Mouse (Mus musculus): ENCODE data around the gene a. TPM values are rescaled to one million over a fixed set of nuclear protein-coding genes. Genes with fewer than 3 reads are reported as not detected.
A peak's percentile ranks its signal among the peaks of the same experiment; 100 is the strongest.

The a gene
- polyA plus RNA-seq, 1 experiment from 2014 or later, result not detected

DNA sequence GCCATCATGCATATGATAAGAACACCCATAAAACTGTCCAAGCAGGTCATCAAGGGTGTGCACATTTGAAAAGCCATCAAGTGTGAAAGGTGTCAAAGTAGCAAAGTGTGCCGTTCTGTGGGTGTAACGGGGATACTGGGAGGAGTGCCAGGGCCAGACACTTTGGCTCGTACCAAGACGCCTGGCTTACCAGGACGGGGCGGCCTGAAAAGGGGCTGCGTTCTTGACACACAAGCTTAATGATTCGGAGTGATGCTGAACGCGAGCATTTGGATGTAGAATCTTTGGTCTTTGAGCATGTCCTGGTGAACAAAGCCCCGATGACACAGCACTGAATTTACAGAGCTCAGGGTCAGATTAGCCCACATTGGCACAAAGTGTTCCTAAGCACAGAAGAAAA lies 4.4 kb upstream of the a start:
- no peak overlapping the region for H3K27ac ChIP-seq
- no peaks in the 10 kb centered on the region for H3K27me3 ChIP-seq
- H3K4me3 ChIP-seq, result no peak overlapping the region
- H3K4me1 ChIP-seq, result peaks cover 5% of the 10 kb centered on the region; the same call in 1 of the 2 replicates
- no peak for ATAC-seq (ENCODE audit: borderline replicate concordance, extremely low read depth, low FRiP score, low TSS enrichment)
- H3K36me3 ChIP-seq, result no peaks in the 10 kb centered on the region
- H3K9me3 ChIP-seq, result no peaks in the 10 kb centered on the region
- H3K9ac ChIP-seq, result no peak overlapping the region
- no peak overlapping the region for H3K4me2 ChIP-seq
- WGBS, result 63% methylated on average over 11 of the region's 11 CpGs

DNA sequence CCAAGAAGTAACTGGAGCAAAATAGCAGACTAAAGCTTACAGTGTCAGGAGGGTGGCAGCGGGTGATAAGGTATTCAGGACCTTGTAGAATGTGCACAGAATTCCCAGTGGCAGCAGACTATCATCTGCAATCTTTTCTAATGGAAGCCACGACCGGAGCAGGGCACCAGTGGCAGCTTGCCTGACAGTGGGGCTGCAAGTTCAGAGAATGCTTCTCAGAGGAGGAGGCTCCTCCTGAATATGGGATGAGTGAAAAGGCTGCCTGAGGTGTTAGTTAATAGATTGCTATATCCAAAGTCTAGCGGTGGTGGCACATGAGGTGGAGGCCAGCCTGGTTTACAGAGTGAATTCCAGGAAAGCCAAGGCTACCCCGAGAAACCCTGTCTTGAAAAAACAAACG lies 1.8 kb upstream of the a start:
- H3K4me1 ChIP-seq, result peaks cover 24% of the 10 kb centered on the region
- ATAC-seq (ENCODE audit: borderline replicate concordance, extremely low read depth, low FRiP score, low TSS enrichment), result no peak
- H3K36me3 ChIP-seq, result no peaks in the 10 kb centered on the region
- no peak overlapping the region for H3K27ac ChIP-seq
- no peak overlapping the region for H3K4me2 ChIP-seq
- H3K4me3 ChIP-seq, result no peak overlapping the region
- WGBS, result 47% methylated on average over 6 of the region's 6 CpGs
- H3K9ac ChIP-seq, result no peak overlapping the region
- H3K9me3 ChIP-seq, result no peaks in the 10 kb centered on the region
- H3K27me3 ChIP-seq, result no peaks in the 10 kb centered on the region

DNA sequence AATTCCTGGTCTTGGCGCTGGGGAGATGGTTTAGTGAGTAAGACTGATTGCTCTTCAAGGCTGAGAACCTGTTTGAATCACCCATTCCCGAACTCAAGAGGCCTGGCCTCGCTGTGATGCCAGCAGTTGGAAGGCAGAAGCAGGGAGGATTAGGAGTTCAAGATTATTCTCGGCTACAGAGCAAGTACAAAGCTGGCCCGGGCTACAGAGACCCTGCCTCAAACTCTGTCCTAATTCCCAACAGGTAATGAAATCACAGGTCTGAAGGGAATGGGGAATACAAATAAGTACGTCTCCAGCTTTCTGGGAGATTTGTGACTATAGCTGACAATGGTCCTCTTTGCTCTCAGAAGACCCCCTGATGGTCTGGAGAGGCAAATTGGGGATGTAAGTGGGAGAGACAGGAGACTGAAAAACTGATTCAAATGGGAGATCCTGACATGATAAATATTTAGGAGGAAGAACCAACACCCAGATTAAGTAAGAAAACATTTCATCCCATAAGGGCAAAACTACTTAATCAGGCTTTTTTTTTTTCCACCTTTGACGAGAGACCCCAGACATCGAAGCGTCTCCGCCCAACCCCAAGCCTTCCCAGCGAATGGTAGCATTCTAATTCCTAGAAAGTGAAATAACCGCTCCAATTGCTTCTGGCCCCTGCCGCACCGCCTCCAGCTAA lies 1.1 kb upstream of the a start:
- H3K9me3 ChIP-seq, result no peaks in the 10 kb centered on the region
- no peak for ATAC-seq (ENCODE audit: borderline replicate concordance, extremely low read depth, low FRiP score, low TSS enrichment)
- peak overlapping the region; percentile 17; the same call in 1 of the 2 replicates for H3K9ac ChIP-seq
- no peaks in the 10 kb centered on the region for H3K27me3 ChIP-seq
- H3K36me3 ChIP-seq, result no peaks in the 10 kb centered on the region
- WGBS, result 4% methylated on average over 14 of the region's 14 CpGs
- peak overlapping the region; percentile 59 for H3K4me2 ChIP-seq
- peak overlapping the region; percentile 36; the same call in 1 of the 2 replicates for H3K27ac ChIP-seq
- peaks cover 24% of the 10 kb centered on the region for H3K4me1 ChIP-seq
- H3K4me3 ChIP-seq, result peak overlapping the region; percentile 41

DNA sequence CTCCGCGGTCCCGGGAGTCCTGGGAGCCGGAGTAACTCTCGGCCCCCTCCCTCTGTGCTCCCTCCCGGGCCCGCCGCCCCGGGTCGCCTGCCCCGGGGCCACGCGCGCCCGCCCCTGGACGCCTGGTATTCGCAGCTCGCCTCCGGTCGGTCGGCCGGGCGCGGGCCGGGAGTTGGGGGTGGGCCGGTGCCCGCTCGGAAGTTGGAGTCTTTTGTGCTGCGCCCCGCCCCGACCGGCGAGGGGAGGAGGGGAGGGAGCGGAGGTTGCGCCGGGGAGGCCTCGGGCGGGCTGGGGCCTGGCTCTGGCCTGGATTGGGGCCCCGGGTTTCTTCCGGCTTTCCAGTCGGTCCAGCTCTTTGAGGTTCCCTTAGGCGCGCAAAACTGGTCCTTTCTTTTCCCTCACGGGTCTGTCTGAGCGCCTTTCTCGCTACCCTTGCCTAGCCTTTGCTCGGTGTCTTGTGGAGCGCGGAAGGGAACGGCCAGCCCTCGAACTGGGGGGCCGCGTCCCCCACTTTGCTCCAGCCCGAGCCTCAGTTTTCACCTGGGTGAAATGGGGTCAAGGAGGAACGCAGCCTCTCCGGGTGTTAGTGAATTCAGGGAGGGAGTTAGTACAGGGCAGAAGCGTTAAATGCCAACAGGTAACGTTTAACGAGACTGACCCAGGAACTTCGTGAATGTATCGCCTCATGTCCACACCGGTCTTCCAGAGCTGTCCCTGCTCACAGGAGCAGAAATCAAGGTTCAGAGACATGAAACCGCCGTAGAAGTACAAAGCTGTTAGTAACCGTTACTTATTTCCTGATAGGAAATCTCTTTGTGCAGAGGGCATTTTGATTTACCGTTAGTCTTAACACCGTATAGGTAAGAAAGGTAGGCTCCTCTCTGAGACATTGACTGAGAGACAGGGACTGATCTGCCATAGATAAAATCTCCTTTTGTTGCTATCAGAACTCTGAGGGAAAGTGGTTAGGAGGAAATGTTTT lies 750 bp downstream of the a start:
- no peaks in the 10 kb centered on the region for H3K27me3 ChIP-seq
- H3K4me2 ChIP-seq, result peak overlapping the region; percentile 67
- peak; percentile 31; the same call in 1 of the 2 replicates for ATAC-seq (ENCODE audit: borderline replicate concordance, extremely low read depth, low FRiP score, low TSS enrichment)
- H3K4me1 ChIP-seq, result peaks cover 37% of the 10 kb centered on the region
- peak overlapping the region; percentile 80 for H3K4me3 ChIP-seq
- peak overlapping the region; percentile 97 for H3K9ac ChIP-seq
- H3K27ac ChIP-seq, result peak overlapping the region; percentile 99
- WGBS, result under 1% methylated on average over 59 of the region's 67 CpGs
- no peaks in the 10 kb centered on the region for H3K9me3 ChIP-seq
- H3K36me3 ChIP-seq, result no peaks in the 10 kb centered on the region

DNA sequence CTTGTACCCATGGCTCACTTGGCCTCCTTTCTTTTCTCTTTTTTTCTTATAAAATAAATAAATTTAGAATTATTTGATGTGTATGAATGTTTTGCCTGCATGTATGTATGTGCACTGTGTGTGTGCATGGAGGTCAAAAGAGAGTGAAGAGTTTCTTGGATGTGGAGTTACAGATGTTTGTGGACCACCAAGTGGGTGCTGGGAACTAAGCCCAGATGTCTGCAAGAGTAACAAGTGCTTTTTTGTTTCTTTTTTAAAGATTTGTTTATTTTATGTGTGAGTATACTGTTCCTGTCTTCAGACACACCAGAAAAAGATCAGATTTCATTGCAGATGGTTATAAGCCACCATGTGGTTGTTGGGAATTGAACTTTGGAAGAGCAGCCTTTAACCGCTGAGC lies 12.2 kb downstream of the a start:
- Histone ChIP-seq H3K4me1 (peaks cover 45% of the 10 kb centered on the region), H3K27me3 (no peaks in the 10 kb centered on the region), H3K4me3 (no peak overlapping the region), H3K27ac (no peak overlapping the region), H3K9ac (no peak overlapping the region), H3K4me2 (no peak overlapping the region), H3K9me3 (no peaks in the 10 kb centered on the region), H3K36me3 (no peaks in the 10 kb centered on the region)
- ATAC-seq (ENCODE audit: borderline replicate concordance, extremely low read depth, low FRiP score, low TSS enrichment), result no peak
- WGBS, result 58% methylated on average over 1 of the region's 1 CpGs

DNA sequence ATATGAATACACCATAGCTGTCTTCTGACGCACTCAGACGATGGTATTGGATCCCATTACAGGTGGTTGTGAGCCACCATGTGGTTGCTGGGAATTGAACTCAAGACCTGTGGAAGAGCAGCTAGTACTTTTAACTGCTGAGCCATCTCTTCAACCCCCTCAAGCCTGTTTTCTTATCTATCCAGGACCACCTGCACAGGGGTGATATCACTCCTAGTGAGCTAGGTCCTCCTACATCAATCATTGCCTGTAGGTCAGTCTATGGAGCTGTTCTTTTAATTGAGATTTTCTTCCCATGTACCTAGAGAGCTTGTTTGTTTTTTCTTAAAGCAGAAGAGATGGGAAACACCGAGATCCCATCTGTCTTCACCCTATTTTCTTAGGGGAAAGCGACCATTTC lies 12.6 kb downstream of the a start:
- peaks cover 50% of the 10 kb centered on the region for H3K4me1 ChIP-seq
- ATAC-seq (ENCODE audit: borderline replicate concordance, extremely low read depth, low FRiP score, low TSS enrichment), result no peak
- WGBS, result 43% methylated on average over 4 of the region's 4 CpGs
- no peak overlapping the region for H3K4me2 ChIP-seq
- no peak overlapping the region for H3K27ac ChIP-seq
- no peak overlapping the region for H3K9ac ChIP-seq
- H3K36me3 ChIP-seq, result no peaks in the 10 kb centered on the region
- no peaks in the 10 kb centered on the region for H3K27me3 ChIP-seq
- no peaks in the 10 kb centered on the region for H3K9me3 ChIP-seq
- no peak overlapping the region for H3K4me3 ChIP-seq

DNA sequence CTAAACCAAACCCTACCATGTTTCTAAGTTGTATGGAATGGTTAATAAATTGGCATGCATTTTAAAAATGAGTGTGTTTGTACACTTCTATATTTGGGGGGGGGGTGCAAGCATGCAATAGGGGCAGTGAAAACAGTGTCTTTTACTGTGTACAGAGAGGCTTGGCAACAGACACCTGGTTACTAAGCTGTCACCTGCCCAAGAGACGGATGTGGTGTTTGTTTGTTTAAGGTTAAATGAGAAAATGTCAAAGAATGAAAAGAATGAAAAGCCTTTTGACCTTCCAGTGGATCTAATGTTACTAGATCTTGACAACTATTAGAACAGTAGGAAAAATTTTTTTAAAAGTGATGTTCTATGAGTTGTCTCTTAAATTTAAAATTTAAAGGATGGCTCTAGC lies 16.5 kb downstream of the a start:
- Histone ChIP-seq H3K9ac (no peak overlapping the region), H3K4me3 (no peak overlapping the region), H3K27me3 (no peaks in the 10 kb centered on the region), H3K27ac (no peak overlapping the region), H3K4me2 (no peak overlapping the region), H3K4me1 (peaks cover 68% of the 10 kb centered on the region), H3K9me3 (no peaks in the 10 kb centered on the region), H3K36me3 (no peaks in the 10 kb centered on the region)
- no peak for ATAC-seq (ENCODE audit: borderline replicate concordance, extremely low read depth, low FRiP score, low TSS enrichment)
- WGBS, result 47% methylated on average over 1 of the region's 1 CpGs

DNA sequence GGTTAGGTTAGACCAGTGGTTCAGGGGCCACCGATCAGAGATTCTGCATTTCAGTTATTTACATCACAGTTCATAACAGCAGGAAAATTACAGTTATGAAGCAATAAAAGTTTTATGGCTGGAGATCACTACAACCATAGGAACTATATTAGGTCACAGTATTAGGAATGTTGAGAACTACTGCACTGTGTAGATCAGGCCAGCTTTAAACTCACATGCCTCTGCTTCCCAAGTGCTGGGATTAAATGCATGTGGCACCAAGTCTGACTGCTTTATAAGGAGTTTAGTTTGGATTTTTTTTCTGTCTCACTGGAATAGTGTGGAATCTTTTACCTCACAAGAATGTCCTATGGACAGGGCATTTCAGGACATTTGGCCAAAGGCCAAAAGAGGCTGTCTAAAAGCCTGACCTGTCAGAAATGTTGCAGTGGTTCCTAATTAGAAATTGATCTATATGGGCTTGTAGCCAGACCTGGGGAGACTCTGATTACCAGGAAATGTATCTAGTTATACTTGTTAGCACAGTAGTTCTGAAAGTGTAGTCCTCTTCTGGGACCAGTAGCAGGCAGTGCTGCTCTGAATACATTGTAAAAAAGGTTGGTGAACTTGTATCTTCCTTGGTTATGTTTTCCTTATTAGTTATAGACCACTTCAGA lies 18.0 kb downstream of the a start:
- H3K4me1 ChIP-seq, result peaks cover 55% of the 10 kb centered on the region
- WGBS, result 57% methylated on average over 1 of the region's 1 CpGs
- H3K4me3 ChIP-seq, result no peak overlapping the region
- no peak overlapping the region for H3K9ac ChIP-seq
- H3K36me3 ChIP-seq, result no peaks in the 10 kb centered on the region
- H3K27ac ChIP-seq, result peak overlapping the region; percentile 15; the same call in 1 of the 2 replicates
- H3K4me2 ChIP-seq, result no peak overlapping the region
- no peaks in the 10 kb centered on the region for H3K27me3 ChIP-seq
- no peaks in the 10 kb centered on the region for H3K9me3 ChIP-seq
- ATAC-seq (ENCODE audit: borderline replicate concordance, extremely low read depth, low FRiP score, low TSS enrichment), result peak; percentile 70; the same call in 1 of the 2 replicates

DNA sequence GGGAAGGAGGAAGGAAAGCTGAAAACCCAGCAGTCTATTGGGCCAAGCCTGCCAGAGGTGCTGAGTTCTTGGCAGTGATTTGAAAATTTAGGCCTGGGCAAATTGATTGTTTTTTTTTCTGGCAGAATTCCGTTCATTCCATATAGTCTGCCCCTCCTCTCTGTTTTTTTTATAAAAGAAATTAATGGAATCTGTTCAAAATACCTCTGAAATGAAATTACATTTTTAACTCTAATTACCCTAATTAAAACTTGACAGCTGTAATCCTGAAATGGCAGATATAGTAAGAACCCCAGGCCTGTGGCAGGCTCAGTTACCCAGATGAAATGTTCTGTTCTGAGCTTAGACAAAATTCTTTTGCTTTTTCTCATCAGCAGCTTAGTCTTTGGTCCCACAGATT lies 19.6 kb downstream of the a start:
- Histone ChIP-seq H3K4me1 (peaks cover 45% of the 10 kb centered on the region), H3K4me2 (no peak overlapping the region), H3K9ac (no peak overlapping the region), H3K36me3 (no peaks in the 10 kb centered on the region), H3K27ac (no peak overlapping the region), H3K9me3 (no peaks in the 10 kb centered on the region), H3K4me3 (no peak overlapping the region), H3K27me3 (no peaks in the 10 kb centered on the region)
- WGBS, result 31% methylated on average over 1 of the region's 1 CpGs
- ATAC-seq (ENCODE audit: borderline replicate concordance, extremely low read depth, low FRiP score, low TSS enrichment), result no peak

DNA sequence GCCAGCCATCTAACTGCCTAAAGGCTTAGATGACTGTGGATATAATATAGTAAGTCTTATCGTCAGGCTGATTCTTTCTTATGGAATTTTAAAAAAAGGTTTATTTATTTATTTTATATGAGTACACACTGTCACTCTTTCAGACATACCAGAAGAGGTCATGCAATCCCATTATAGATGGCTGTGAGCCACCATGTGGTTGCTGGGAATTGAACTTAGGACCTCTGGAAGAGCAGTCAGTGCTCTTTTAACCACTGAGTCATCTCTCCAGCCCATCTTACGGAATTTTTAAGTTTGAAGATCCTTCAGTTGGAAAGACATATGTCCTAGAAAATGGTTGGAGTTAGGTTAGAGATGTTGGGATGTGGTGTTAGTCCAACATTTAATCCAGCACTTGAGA lies 22.2 kb downstream of the a start:
- 77% methylated on average over 2 of the region's 2 CpGs for WGBS

DNA sequence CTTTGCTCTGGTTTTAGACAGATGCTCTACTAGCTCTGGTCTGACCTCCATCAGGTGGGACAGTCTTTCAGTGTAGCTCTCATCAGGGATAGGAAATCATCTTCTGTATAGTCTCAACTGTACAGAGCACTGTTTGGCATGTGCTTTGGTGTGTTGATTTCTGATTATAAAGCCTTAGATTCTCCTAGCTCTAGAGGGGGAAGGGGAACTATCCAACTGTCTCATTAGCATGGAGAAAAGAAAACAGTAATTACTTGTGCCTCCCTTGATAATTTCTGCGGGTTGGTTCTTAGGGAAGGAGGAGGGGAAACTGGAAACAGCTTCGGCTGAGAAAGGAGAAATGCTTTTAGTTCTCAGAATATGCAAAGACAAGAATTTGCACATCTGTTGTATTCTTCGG lies 25.9 kb downstream of the a start:
- 61% methylated on average over 3 of the region's 3 CpGs for WGBS
- Histone ChIP-seq H3K4me1 (peaks cover 16% of the 10 kb centered on the region), H3K4me2 (no peak overlapping the region), H3K9ac (no peak overlapping the region), H3K27me3 (no peaks in the 10 kb centered on the region), H3K36me3 (no peaks in the 10 kb centered on the region), H3K4me3 (no peak overlapping the region), H3K27ac (no peak overlapping the region), H3K9me3 (no peaks in the 10 kb centered on the region)
- ATAC-seq (ENCODE audit: borderline replicate concordance, extremely low read depth, low FRiP score, low TSS enrichment), result no peak

More for the DNA sequence above, 22.2 kb downstream of the a start:
- ATAC-seq (ENCODE audit: borderline replicate concordance, extremely low read depth, low FRiP score, low TSS enrichment), result no peak
- H3K4me2 ChIP-seq, result no peak overlapping the region
- H3K4me3 ChIP-seq, result no peak overlapping the region
- H3K27me3 ChIP-seq, result no peaks in the 10 kb centered on the region
- H3K9ac ChIP-seq, result no peak overlapping the region
- no peak overlapping the region for H3K27ac ChIP-seq
- no peaks in the 10 kb centered on the region for H3K36me3 ChIP-seq
- H3K4me1 ChIP-seq, result peaks cover 36% of the 10 kb centered on the region
- H3K9me3 ChIP-seq, result no peaks in the 10 kb centered on the region
